Mouse (Mus musculus): ENCODE results near the gene 4930415O20Rik.

DNA sequence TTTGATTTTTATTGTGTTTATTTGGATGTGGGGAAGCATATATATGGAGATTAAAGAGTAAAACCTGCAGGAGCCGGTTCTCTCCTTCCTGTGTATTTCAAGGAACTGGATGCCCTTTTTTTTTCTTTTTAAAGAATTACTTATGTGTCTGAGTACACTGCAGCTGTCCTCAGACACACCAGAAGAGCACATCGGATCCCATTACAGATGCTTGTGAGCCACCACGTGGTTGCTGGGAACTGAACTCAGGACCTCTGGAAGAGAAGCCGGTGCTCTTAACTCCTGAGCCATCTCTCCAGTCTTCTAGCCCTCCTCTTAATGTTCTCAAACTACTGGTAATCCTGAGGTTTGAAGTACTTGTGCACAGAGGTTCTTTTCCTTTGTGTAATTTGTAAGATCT is 32.9 kb upstream of the 4930415O20Rik start:
- TF ChIP-seq POLR2A (IDR thresholded peaks at IDR 0.05; ENCODE audit: control insufficient read depth, low read depth, low read length) (no peak), CTCF (IDR thresholded peaks at IDR 0.05; ENCODE audit: control insufficient read depth, insufficient read depth, insufficient replicate concordance, low read depth, low read length) (no peak)
